Mouse (Mus musculus): ENCODE results near the gene Tceal9.
A peak's percentile ranks its signal among the peaks of the same experiment; 100 is the strongest.
"Not testable (repeated sequence)": the region's sequence is repeated elsewhere in the genome, so short reads cannot be mapped to it uniquely, and the experiment has no call there.

The Tceal9 gene

DNA sequence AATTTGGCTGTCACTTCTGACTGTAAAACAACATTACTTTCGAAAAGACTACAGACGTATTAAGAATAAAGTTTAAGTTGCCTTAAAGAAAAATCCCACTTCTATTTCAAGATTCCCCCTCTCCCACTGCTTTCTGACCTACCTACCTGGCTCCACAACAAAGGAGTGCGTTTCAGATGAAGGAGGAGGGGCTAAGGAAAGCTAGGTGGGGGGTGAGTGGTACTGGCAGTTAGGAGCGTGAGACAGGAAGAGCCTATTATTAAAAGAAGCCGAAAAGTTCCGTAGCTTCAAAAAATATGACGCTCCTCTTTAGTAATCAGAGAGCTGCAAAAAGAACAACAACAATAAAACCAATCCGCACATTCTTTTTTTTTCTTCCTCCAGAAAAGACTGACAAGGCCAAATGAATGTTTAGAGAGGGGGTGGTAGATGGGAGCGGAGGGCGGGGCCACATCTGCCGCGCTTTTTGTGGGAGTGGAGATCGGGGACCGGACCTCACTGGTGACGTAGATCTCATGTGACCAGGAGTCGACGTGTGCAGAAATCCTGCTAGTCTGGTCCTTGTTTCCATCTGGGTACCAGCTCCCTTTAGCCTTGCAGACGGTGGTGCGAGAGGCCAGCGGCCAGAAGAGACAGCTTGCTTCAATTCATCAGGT lies at the start of gene Tceal9:
Gene Tceal9, plus strand, starts transcription at position 506 of the 656 bp plus-strand sequence.
- peak; percentile 66 to 70 for DNase-seq

DNA sequence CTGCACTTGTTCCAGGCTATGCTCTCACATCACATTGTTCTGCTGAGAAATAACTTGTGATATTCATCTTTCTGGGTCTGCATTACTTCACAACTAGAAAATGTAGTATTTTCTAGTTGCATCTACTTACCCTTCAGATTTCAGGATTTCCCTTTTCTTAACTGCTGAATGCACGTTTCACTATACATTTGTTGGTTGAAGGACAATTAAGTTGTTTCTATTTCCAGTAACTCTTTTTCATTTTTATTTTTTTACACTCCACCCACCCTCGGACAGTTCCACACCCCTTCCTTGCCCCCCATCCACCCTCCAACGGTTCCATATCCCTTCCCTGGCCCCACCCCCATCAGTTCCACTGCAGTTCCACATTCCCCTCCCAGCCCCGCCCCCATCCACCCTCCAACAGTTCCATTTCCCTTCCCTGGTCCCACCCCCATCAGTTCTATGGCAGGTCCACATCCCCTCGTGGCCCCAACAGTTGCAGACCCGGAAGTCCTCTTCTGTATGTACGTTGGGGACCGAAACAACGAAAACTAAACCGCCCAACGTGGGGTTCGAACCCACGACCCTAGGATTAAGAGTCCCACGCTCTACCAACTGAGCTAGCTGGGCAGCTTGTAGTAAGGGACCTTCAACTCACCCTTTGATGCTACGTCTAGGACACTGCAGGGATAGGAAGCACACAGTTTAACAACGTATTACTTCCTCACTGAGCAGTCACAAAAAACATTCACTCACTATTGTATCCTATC lies 49.5 kb upstream of the Tceal9 start:
- no peak for DNase-seq

- peak; percentile 37 to 53 for DNase-seq
Measured at GRCm38 (mm10) chrX:136196873-136197272, 48.0 kb upstream of the Tceal9 start.

DNA sequence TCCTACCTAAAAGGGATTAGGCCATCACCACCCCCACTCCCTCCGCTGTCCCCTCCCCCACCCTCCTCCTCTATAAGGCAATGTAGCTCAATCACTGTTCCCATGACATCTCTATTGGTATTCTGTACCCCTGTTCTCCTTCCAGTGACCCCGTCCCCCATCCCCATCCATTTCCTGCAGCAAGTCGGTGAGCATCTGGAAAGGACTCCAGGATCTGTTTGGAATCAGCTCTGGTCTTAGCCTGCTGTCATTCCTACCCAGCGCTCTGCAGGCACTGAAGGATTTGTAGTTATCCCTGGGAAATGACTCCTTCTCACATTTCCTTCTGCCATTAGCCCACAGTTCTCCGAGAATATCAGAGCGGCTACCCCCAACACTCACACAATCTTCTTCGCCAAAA lies 41.6 kb upstream of the Tceal9 start:
- no peak for DNase-seq

DNA sequence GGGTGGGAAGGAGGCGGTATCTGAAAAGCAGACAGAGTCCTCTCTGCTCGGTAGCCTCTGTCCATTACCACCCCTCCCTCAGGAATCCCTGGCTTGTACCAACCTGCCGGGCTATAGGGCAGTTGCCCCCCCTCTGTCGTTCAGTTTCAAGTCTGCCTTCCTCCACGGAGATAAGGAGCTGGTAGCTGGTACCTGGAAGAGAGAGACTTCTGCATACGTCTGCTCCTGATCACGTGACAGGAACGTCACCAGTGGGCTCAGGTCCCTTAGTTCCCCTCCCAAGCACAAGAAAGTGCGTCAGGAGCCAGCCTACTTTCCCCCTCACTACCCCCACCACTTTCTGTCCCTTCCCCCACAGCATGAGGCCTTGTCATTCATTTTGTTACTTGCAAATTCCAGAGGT lies 41.2 kb upstream of the Tceal9 start, which contains the start of gene Tceal5:
Gene Tceal5, minus strand, starts transcription at position 213 of the 403 bp plus-strand sequence.
- peak; percentile 64 to 67 for DNase-seq

- DNase-seq = no peak
Measured at GRCm38 (mm10) chrX:136204406-136204805, 40.5 kb upstream of the Tceal9 start.

DNA sequence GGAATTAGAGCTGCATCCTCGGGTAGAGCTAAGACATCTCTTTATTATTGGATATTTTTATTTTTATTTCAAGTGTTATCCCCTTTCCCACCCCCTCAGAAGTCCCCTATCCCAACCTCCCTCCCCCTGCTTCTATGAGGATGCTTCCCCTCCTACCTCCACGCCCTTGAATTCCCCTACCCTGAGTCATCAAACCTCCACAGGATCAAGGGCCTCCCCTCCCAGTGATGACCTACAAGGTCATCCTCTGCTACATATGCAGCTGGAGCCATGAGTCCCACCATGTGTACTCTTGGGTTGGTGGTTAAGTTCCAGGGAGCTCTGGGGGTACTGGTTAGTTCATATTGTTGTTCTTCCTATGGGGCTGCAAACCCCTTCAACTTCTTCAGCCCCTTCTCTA lies 31.5 kb upstream of the Tceal9 start:
- DNase-seq = no peak

DNA sequence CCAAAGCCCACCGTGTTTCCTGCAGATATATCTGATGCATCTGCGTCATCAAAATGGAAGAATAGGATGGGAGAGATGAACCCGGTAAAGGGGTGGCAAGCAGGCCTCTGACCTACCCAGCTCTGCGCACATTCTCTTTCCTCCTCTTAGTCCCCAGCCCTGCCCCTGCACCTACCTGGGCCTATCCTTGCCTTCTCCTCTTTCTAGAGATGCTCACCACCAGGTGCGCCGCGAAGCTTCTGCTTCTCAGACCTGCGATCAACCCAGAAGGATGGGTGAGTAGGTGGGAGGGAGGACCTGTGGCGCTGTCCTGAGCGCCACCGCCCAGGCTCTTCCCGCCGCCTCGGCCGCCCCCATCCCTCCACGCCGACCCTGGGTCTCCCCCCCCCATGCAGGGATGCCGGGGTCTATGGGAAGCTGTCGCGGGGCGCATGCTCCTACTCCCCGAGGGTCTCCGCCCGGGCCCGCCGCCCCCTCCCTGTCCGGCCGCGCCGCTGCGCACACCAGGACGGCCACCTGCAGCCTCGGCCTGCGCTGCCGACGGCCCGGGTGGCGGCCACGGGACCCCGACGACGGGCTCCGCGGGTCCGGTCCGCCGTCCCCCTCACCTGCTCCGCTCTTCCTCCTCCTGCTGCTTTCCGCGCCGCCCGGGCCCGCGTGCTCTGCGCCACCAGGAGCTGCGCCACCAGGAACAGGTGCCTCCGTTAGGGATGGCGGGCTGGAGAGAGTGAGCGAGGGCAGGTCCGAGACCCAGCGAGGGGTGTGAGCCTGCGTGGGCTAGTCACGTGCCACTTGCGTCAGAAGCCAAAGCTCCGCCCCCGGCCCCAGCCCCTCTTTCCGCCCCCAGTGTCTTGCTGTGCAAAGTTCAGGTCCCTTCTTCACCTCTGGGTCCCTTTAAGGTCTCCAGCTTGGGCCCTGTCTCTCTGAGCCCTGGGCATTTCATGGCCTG lies 29.9 kb upstream of the Tceal9 start, which contains the start of the genes Tceal7 and Bex1:
Gene Tceal7, plus strand, starts transcription at position 51 of the 949 bp plus-strand sequence.
Gene Bex1, minus strand, starts transcription at position 785 of the 949 bp plus-strand sequence.
- not testable (repeated sequence) for DNase-seq

- no peak for DNase-seq
Measured at GRCm38 (mm10) chrX:136216303-136216702, 28.6 kb upstream of the Tceal9 start.

GRCm38 (mm10) chrX:136223714-136224113 lies 21.2 kb upstream of the Tceal9 start:
- no peak for DNase-seq

DNA sequence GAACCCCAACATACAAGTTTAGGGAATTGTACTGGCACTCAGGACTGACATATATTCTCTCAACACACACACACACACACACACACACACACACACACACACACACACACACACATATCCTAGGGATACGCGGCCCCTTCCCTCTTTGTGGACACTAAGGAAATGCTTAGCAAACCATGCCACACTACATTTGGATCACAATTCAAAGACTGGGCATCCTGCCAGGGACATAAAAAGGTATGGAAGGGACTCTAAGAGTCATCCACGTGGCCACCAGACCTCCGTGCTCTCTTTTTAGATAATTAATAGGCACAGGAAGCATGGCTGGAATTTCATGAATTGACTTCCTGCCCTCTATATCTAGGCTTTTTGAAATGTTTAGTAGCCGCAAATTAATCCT lies 17.1 kb upstream of the Tceal9 start:
- DNase-seq = no peak

DNA sequence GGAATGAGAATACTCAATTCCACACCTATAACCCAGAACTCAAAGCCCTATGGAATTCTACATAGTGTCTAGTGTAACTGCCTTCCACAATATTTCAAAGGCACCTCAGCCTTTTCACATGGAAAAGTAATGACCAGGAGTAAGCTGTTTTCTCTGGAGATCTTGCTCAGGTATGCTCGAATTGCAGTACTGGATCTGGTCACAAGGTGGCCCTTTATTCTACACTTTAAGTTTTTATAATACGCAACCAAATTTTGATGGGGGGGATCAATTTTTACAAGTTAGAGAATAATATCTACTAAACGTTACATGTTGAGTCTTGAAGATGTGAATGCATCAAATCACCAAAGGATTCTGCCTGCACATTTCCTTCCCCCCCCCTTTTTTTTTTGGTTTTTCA lies 6.8 kb upstream of the Tceal9 start:
- DNase-seq = peak; percentile 50 to 67

GRCm38 (mm10) chrX:136243181-136243580 lies 1.7 kb upstream of the Tceal9 start:
- DNase-seq = no peak

DNA sequence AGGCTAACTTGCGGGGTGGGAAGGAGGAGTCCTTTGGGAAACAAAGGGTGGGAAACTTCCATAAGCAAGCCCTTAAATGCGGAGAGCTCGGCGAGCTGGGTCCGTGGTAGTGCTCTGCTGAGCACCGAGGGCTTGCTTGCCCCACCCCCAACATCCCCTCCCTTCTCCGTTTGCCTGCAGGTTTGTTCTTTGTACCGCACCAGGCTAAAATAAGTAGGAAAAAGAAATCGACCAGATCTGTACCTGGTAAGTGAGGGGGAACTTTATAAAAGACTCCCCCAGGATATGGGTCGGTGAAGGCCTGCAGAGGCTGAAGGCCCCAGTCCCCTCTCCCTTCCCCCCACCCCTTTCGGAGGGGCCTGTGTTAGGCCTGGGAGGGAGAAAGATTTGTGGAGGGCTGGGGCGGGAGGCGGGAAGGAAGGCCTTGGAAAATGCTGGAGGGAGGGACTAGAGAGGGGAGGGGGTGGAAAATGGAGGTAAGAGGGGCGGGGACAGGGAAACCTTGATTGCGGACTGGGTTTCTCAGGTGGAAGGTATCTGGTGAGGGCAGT lies 717 bp downstream of the Tceal9 start:
- peak; percentile 5 to 24 for DNase-seq

- no peak for DNase-seq
Measured at GRCm38 (mm10) chrX:136248811-136249210, 3.9 kb downstream of the Tceal9 start.

GRCm38 (mm10) chrX:136249671-136250070 lies 4.8 kb downstream of the Tceal9 start:
- DNase-seq = no peak

- no peak for DNase-seq
Measured at GRCm38 (mm10) chrX:136252023-136252729, 7.3 kb downstream of the Tceal9 start.

DNA sequence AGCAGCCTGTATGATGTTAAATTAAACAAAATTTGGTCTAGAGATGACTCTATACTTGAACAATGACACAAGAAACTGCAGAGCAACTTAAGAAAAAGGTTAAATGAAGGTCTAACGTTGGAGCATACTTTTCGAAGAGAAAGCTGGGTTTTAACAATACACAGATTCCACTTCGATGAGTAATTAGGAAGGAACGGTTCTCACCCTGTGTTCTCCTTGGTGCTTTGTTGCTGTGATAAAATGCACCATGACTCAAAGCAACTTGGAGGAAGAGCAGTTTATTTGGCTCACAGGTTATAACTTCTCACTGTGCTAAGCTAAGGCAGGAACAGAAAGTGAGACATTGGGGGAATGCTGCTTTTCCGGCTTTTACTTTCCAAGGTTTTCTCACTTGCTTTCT lies 22.8 kb downstream of the Tceal9 start:
- DNase-seq = no peak

- DNase-seq = no peak
Measured at GRCm38 (mm10) chrX:136268173-136268572, 23.3 kb downstream of the Tceal9 start.

DNA sequence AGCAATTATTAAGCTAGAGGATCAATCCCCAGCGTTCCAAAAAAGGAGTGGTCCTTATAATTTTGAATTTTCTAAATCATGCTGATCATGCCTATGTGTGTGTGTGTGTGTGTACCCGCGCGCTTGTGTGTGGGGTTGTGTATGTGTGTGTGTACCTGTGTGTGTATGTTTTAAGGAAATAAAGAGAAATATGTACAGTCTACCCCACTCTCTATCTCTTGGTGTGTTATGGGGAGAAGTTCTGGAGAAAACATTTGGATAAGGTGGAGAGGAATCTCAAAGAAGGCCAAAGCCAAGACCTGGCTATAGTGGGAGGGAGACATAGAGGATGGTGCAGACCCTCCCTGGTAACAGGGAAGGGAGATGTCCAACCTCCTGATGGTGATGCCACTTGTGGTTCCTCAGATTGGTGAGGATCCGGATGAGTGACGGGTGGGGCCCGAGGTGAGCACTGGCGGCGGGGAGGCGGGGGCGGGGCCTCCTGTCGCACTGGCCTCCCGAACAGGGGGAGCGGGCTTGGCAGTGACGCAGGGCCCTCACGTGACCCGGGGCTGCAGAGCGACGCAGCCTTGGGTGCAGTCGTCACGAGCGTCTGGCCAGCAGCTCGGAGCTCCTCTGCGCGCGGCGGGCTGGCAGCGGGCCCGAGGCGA lies 25.0 kb downstream of the Tceal9 start, which contains the start of gene Bex3:
Gene Bex3, plus strand, starts transcription at position 511 of the 650 bp plus-strand sequence.
- DNase-seq = peak; percentile 66 to 71
